Mouse (Mus musculus) embryo, embryonic 10 days (tissue): Measurements from ENCODE around the gene Rcor3.

Experiments used
- DNase-seq: peaks from one replicate; pipeline ENCODE4 v3.0.0-alpha.2; 2015; ENCODE audit warnings: low spot score

Gene Rcor3

GRCm38 (mm10) chr1:192137926-192138910, at the start of gene Rcor3:
TSS of gene Rcor3 (minus strand) at chr1:192138062.
- peak; percentile 80 for DNase-seq

GRCm38 (mm10) chr1:192181696-192182257, 43.9 kb upstream of the Rcor3 start:
- DNase-seq = no peak

GRCm38 (mm10) chr1:192179877-192180276, 42.0 kb upstream of the Rcor3 start:
- no peak for DNase-seq

- DNase-seq = no peak
These were observed 33.6 kb upstream of the Rcor3 start for GRCm38 (mm10) chr1:192171477-192171876.

- DNase-seq = no peak
These were observed 13.3 kb upstream of the Rcor3 start for GRCm38 (mm10) chr1:192151179-192151578.

GRCm38 (mm10) chr1:192140313-192140712, 2.5 kb upstream of the Rcor3 start:
- DNase-seq = no peak

GRCm38 (mm10) chr1:192137291-192137925, 454 bp downstream of the Rcor3 start:
- DNase-seq = no peak

GRCm38 (mm10) chr1:192136561-192137290, 1.1 kb downstream of the Rcor3 start:
- DNase-seq = peak; percentile 85

GRCm38 (mm10) chr1:192130202-192130601, 7.7 kb downstream of the Rcor3 start:
- DNase-seq = no peak

GRCm38 (mm10) chr1:192128343-192128742, 9.5 kb downstream of the Rcor3 start:
- DNase-seq = no peak

- DNase-seq = no peak
These were observed 12.1 kb downstream of the Rcor3 start for GRCm38 (mm10) chr1:192125761-192126160.

GRCm38 (mm10) chr1:192116262-192116661, 21.6 kb downstream of the Rcor3 start:
- no peak for DNase-seq

GRCm38 (mm10) chr1:192115378-192115777, 22.5 kb downstream of the Rcor3 start:
- DNase-seq = no peak

GRCm38 (mm10) chr1:192109169-192109568, 28.7 kb downstream of the Rcor3 start:
- no peak for DNase-seq

GRCm38 (mm10) chr1:192107352-192107751, 30.5 kb downstream of the Rcor3 start:
- DNase-seq = peak; percentile 70

GRCm38 (mm10) chr1:192105902-192106389, 31.9 kb downstream of the Rcor3 start:
- no peak for DNase-seq

GRCm38 (mm10) chr1:192104021-192104420, 33.8 kb downstream of the Rcor3 start:
- no peak for DNase-seq

GRCm38 (mm10) chr1:192103176-192103575, 34.7 kb downstream of the Rcor3 start:
- no peak for DNase-seq

- DNase-seq = no peak
These were observed 36.5 kb downstream of the Rcor3 start for GRCm38 (mm10) chr1:192101359-192101758.

- DNase-seq = no peak
These were observed 37.1 kb downstream of the Rcor3 start for GRCm38 (mm10) chr1:192100742-192101141.

- no peak for DNase-seq
These were observed 42.2 kb downstream of the Rcor3 start for GRCm38 (mm10) chr1:192095626-192096025.
